Mouse (Mus musculus): ENCODE results near the gene Ccl5.
"Not testable (repeated sequence)": the region's sequence is repeated elsewhere in the genome, so short reads cannot be mapped to it uniquely, and the experiment has no call there.

Gene Ccl5

DNA sequence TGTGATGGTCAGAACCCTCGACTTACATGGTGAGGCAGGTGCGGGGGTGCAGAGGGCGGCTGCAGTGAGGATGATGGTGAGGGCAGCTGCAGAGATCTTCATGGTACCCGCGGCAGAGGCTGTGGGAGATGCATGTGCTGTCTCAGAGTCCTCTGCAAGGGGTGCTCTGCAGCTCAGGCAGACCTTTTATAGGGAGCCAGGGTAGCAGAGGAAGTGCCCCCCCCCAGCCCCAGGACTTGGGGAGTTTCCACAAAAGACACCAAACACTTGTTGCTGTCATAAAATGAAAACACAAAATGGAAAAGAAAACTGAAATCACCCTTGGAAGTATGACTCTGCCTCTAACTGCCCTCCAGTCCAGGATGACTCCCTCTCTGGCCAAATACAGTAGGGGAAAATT, at the start of gene Ccl5:
Gene Ccl5, minus strand, starts transcription at position 159 of the 400 bp plus-strand sequence.
- no peak for DNase-seq

DNA sequence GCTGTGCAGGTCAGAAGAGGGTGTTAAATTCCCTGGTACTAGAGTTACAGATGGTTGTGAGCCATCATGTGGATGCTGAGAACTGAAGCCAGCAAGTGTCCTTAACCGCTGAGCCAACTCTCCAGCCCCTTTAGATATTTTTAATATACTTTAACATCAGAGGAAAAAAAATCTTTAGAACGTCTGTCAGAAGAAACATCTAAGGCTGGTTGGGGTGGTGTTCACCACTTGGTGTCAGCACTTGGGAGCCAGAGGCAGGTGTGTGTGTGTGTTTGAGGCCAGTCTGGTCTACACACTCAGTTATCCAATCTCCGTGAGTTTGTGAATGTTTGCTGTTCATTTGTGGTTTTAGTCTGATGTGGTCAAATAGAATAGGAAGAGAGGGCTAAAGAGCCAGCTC, 48.7 kb upstream of the Ccl5 start:
- DNase-seq: no peak

DNA sequence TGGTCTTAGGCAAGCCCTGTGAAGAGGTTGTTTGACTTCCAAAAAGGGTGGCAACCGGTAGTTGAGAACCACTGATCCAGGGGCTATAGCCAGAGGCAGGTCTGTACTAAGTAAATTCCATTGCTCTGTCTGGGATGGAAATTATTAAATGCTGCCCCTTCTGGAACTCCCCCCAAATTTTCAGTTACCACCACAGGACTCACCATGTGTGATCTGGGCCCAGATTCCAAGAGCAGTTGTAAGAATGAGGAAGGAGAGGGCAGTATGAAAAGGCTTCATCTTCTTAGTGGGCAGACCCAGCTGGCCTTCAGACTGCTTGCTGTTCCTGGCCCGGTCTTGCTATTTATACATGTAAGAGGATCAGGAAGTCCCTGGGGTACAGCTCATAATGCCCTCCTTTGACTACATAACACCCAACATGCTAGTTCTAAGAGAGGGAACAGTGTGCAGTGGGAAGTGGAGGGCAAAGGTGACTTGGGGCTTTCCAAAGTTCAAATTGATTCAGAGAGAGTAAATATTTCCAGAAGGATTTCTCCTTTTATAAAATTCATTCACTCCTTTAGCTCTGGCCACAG, 48.0 kb upstream of the Ccl5 start, which contains the start of gene Ccl9:
Gene Ccl9, minus strand, starts transcription at position 451 of the 575 bp plus-strand sequence.
- no peak for DNase-seq

DNA sequence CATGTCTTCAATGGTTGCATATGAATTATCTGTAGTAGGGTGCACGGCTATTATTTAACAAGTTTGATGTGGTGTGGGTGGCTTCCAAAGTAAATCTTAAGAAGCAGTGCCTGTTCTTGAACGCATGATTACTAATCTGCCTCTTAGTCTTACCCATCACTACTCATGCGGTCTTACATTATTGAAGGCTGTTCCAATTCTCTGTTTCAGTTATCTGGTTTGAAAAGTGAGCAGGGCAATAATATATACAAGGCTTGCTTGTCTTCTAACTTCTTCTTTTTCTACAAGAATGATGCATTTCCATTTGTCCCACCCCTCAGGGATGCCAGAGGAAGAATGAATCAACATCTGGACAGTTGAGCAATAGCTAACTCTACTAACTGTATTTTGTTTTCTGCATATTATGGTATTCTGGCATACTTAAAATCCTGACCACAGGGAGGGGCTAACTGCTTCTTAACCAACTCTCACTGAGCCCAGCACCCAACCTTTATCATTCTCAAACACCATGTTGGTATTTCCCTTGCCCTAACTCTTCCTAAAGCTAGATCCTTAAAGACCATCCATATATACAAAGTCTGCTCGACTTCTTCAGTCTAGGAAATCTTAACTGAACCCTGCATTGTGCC, 46.7 kb upstream of the Ccl5 start:
- DNase-seq: no peak

DNA sequence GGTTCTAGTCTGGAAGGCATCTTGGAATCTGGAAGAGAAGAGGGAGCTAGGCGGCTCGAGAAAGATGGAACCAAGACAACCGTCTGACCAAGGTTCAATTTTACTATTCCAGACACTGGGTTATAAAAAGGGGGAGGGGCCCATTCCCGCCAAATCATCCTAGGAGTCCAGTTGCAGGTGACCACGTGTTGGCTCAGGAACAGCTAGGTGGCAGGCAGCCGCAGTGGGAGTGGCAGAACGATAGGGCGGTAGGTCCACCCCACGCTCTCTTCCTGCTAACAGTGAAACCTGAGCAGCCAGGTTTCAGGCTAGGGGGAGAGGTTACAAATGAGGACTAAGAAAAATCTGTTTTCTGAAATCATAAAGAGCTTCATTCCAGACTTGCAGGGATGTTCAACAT, 42.5 kb upstream of the Ccl5 start:
- no peak for DNase-seq

DNA sequence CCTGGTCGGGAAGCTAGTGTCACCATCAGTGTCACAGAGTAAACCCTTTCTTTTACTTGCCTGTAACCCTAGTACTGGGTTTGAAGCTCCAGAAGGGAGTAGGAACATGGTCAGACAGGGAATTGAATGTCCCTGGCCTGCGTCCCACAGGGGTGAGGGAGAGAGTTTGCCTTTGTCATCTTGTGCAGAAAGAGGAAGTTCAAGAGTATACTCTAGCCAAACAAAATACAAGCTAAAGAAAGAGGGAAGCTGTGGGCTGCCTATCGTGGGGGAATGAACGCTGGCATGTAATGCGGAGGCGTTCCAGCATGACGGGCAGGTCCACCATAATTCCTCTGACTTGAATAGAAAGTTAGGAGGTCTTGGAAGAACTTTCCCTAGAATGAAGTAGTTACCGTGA, 41.9 kb upstream of the Ccl5 start:
- peak; percentile 43 to 54 for DNase-seq

DNA sequence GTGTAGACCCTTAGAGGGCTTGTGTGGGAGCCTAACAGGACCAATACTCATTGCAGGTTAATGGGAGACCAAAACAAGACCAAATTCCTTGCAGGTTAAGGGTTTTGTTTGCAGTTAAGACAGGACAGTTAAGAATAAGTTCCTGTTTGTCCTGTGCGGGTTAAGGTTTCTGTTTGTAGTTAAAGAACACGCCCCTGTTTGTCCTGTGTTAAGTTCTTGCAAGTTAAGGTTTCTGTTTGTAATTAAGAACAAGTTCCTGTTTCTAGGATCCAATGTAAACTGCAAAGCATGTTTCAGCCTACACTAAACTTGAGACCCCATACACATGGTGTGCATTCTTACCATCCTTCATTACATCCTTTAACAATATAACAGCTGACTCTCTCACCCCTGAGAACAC, 39.9 kb upstream of the Ccl5 start:
- no peak for DNase-seq

DNA sequence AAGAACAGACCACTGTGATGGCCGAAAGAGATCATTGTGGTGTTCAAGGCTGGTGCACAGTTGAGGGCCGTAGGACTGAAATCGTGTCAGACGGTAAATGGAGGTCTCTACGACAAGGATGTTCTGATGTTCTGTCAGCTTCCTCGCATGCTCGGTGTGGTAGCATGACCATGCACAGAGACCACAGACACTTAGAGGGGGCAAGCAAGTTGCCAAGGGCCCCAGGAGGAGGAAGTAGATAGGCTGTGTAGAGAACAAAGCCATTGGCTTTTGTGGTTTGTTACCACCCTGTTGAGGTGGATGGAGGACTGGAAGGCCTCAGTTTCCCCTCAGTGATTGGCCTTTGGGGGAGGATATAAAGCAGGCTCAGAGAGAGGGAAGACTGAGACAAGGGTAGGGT, 38.9 kb upstream of the Ccl5 start:
- DNase-seq: no peak

DNA sequence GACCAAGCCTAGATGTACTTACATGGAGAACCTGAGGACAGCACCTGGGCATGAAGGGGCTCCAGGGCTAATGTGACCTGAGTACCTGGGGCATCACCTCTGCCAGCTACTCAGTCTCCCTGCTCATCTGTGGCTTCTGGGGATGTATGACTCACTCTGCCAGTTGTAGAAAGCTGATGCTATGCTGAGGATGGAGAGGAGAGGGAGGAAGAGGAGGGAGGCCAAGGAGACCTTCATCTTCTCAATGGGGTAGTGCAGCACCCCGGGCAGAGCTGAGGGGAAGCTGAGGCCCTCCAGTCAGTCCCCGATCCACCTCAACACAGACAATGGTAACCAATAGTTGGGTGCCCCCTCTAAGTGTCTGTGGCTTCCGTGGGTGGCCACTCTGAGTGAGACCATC, 38.5 kb upstream of the Ccl5 start:
- DNase-seq: no peak

DNA sequence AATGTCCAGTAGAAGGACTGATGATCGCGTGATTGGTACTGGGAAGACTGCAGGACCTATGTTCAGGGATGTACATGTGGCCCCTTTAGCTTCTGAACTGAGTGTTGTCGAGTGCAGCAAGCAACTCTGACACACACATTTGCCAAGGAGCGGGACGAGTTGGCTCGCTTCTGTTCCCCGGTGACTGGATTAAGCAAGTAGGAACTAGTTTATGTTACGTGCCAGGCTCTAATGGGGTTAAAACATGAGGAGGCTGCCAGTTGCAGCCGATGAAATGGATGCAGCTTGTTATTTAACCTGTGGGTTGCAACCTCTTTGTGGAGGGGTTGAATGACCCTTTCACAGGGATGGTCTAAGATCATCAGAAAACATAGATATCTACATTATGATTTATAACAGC, 37.7 kb upstream of the Ccl5 start:
- DNase-seq: no peak

DNA sequence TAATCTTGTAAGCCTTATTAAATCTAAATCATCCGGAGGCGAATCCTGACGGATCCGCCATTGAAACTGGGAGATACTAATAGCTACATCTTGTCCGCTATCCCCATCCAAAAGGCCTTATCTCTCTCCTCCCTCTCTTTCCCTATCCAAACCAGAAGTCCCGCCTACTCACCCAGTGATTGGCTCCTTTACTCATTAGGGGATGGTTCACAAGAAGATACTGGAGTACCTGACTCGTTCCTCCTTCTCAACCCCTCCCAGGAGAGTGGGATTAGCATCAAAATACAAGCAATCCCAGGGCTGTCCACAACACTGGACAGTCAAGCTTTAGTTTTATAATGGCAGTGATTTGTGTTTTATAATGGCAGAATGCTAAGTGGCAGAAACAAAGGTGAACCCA, 37.0 kb upstream of the Ccl5 start:
- DNase-seq: no peak

DNA sequence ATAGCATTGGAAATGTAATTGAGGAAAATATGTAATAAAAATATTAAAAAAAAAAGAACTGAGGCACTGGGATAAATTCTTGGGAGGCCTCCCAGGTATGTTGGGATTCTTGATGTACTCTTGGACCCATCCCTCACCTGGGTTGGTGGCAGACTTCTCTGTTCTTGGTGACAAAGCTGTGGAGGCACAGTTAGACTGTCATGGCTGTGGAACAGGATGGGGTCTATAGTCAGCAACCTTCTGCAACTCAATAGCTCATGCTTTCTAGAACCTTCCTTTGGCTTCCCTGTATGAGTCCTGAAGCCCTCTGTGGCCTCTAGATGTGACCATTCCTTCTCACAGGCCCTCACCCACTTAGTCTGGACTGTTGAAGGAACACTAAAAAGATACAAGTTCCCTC, 36.3 kb upstream of the Ccl5 start:
- no peak for DNase-seq

DNA sequence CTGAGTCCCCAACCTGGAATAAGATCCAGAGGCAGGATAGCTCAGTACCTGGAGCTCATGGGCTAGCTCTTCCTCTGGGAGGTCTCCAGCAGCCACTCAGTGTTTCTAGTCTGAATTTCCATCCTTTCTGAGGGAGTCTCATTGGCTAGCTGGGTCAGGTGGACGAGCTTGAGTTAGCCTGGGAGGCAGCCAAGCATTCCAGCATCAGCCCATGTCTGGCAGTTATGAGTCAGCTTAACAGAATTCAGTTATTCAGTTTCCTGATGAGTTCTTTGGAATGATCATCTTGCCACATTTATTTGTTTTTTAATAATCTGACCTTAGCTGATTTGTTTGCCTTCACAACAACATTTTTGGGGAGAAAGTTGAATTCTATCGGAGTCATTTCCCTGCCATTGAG, 33.4 kb upstream of the Ccl5 start:
- no peak for DNase-seq

DNA sequence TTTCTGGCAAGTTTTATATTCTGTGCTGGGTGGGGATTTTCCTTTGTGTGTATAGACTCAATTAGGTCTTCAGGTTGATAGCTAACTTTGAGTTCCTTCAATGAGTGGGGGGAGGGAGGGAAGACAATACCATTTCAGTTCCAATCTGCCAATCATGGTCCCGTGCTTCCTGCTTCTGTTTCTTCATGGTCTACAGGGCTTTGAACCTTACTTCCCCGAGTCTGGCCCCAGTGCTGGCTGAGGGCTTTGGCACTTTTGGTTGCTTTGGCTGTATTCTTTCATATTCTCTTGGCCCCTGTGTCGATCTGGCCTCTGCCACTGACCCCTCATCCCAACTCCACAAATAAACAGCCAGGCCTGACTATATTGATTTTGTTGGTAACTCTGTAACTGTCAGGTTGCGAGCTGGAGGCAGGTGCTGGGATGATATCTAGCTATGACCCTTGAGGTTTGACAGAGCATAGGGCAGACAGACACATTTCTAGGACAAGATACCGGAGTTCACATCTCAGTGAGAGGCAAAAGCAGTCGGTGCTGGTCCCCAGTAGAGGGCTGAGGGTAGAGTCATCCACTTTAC, 32.1 kb upstream of the Ccl5 start:
- peak; percentile 36 to 42 for DNase-seq

DNA sequence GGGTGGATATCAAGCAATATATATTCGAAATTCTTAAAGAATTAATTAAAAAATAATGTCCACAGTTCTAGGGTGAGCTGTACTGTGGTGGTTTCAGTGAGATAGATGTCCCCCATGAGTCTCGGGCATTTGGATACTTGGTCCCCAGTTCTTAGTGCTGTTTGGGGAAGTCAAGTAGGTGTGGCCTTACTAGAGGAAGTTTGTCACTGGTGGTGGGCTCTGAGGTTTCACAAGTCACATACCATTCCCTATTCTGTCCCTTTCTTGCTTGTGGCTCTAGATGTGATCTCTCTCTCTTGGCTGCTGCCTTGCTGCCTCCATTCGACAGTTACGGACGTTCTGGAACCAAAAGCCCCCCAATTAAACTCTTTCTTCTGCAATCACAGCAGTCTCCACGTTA, 30.1 kb upstream of the Ccl5 start:
- peak; percentile 38 to 48 for DNase-seq

DNA sequence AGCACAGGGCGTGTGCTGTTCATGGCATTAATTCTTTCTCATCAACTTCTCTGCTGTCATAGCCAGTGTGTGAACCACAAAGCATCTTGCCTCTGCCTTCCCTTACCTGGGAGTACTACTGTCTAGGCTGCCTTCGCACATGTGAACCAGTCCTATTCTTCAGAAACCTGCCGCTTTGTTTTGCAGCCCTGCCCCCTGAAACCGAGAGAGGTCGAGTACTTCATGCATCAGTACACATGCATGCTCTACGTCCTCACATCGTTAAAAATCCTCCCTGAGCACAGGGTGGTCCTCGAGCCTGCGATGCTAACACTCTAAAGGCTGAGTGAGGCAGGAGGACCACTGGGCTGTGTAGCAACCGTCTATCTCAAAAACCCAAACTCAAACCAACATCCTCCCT, 26.8 kb upstream of the Ccl5 start:
- DNase-seq: no peak

DNA sequence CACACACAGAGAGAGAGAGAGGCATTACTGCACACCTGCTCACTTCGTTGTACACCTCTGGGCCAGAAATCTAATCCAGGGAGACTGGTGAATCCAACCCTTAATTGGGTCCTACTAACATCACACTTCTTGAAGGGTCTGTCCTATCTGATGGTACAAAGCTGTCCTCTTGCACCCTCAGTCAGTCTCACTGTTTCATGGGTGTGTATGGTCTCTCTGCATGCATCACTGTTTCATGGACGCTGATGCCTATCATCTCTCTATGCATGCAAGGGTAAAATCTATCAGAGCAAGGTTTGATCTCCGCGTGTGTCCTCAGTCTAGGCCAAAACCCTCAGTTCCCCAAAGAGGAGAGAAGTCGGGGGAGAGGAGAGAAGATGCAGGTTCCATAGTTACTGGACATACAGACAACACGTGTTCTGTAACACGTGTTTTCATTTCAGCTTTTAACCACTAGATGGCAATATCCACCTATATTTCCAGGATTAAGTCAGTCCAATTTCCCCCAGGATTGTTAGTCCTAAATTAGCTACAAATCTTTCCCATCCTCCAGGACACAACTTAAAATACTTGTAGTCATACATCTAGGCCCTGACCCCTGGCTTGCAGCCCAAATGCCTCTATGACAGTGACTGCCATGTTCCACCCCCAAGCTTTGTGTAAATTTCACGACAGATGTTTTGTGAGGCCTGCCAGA, 25.9 kb upstream of the Ccl5 start:
- DNase-seq: peak; percentile 34 to 43

DNA sequence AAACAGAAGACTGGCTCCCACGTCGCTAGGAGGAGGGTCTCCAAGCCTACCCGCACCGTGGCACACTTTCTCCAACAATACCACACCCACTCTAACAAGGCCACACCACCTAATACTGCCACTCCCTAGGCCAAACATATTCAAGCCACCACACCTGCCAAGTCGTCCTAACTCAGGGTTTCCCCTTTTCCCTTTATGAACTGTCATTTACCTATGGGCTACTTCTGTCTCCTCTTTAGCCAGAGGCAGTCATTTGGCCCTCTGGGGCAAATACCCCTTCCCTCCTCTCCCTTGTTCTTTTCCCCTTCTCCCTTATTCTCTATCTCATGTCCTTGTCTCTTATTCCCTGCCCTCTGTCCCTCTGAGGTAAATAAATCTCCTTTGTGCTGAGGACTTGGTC, 21.4 kb upstream of the Ccl5 start:
- DNase-seq: no peak

DNA sequence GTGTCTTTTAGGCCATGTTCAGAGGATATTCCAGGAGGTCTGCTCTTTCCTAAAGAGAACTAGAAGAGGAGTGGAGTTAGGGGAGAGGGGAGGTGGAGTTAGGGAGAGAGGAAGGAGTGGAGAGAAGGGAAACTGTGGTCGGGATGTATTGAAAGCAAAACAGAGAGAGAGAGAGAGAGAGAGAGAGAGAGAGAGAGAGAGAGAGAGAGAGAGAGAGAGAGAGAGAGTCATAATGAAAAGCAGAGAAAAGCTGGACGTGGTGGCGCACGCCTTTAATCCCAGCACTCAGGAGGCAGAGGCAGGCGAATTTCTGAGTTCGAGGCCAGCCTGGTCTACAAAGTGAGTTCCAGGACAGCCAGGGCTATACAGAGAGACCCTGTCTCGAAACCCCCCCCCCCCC, 20.7 kb upstream of the Ccl5 start:
- DNase-seq: not testable (repeated sequence)

DNA sequence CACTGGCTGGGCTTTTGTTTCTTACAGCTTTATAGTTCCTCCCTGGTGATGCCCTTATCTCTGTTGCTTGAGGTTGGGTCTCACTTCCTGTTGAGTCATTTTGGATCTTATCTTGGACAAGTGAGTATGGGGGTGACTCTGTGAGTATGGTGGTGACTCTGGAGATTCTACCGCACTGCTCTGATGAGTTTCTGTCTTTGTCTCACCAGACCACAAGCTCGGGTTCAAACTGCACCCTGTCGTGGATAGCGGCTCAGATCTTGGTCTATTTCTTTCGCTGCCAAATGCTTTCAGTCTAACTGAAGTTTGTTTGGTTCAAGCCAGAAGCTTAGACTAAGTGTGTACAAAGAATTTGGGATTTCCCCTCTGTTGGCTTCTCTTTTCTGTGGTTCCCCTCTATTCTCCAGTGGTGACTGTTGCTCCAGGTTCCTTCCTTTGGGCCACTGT, 19.9 kb upstream of the Ccl5 start:
- peak; percentile 27 to 33 for DNase-seq

DNA sequence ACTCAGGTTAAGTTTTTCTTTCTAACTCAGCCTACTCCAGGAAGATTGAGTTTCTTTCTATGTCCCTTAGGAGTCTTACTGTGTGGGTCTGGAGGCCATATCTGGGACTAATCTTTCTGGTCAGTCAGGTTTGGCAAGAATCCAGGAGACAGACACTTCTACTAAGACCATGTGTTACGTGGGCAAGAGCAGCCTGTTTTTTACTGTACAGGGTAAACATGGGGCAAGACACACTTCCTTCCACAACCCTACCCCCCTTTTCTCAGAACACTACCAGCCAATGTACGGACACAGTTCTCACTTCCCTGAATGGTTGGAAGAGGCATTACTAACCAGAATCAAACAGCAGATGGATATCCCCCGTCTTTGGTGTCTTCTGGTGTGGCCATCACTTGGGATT, 13.9 kb upstream of the Ccl5 start:
- no peak for DNase-seq

DNA sequence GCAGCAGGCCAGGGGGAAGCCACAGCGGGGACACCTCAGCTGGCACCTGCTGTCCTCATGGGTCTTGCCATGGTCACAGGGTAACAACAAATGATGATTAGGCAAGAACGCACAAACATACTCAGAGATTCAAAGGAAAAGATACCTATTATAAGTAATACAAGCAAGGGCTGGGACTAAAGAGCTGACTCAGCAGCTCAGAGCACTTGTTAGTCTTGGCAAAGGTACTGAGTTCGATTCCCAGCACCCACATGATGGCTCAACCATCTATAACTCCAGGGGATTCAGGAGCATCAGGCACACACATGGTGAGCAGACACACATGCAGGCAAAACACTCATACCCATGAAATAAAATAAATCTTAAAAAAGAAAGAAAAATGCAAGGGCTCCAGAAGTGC, 11.1 kb upstream of the Ccl5 start:
- no peak for DNase-seq

DNA sequence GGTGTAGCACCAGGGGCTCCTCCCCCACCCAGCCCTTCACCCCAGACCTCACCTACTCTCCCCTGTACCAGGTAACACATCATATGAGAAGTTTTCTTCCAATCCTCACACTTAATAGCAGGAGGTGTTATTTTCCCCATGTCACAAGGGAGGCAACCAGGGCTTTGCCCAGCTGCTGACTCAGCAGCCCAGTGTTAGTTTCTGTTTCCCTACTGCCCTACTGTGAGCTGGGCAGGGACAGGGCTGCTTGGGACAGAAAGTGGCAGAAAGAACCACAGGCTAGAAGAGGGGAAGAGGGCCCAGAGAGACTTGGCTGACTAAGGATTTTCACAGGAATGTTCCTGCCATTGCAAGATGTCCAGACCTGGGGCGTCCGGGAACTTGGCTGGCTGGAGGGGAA, 10.6 kb upstream of the Ccl5 start:
- DNase-seq: no peak

DNA sequence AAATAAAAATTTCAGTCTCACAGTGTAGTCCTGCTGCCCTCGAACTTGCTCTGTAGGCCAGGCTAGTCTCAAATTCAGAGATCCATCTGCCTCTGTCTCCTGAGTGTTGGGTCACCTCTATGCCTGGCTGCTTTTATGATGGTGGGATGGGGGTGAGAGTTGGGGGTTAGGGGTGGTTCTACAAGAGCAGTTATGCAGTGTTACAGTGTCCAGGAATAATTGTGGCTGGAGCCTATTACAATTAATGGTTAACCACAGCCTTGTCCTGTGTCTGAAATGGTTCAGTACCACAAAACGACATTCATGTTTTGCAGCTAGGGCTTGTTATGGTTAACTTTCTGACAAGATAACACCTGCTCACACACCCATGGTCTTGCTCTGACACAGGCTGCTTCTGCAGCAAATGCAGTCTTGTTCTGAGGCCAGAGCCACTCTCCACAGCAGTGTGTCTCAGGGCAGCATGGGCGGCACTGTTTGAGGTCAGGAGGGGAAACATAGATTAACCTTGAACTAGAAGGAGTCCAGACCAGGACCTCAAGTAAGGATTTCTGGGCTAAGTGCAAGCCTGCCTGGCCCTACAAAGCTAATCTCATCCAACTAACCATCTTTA, 8.5 kb upstream of the Ccl5 start:
- no peak for DNase-seq

Data from B cell, adult 2 months (primary cell).